Mouse (Mus musculus) lung, postnatal 36 days (tissue): ENCODE results near the gene Snx32.
"Not testable (repeated sequence)": the region's sequence is repeated elsewhere in the genome, so short reads cannot be mapped to it uniquely, and the experiment has no call there.

Source experiments
- DNase-seq: peaks from one replicate; pipeline ENCODE4 v3.0.0; 2022; ENCODE audit warnings: mixed read lengths

Gene Snx32

DNA sequence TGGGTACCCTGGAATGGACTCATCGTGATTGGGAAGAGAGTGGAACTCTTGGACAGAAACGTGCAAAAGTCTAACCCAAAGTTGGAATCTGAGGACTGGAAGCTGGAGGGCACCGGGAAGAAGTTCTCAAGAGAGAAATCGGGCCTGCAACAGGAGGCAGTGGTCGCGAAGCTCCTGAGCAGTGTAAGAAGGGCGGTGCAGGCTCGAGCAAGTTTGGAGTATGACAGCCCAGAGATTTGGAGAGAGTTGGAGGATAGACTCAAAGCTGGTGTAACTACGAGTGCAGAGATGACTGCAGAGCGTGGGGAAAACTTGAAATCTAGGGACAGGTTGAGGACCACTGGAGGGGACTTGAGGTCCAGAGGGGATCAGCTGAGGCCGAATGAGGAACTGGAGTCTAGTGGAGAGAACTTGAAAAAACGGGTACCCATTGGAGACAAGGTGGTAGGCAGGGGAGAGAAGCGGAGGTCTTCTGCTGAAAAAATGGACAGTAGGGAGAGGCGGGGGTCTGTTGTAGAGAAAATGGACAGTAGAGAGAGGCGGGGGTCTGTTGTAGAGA, 815 bp upstream of the Snx32 start:
- DNase-seq = no peak

DNA sequence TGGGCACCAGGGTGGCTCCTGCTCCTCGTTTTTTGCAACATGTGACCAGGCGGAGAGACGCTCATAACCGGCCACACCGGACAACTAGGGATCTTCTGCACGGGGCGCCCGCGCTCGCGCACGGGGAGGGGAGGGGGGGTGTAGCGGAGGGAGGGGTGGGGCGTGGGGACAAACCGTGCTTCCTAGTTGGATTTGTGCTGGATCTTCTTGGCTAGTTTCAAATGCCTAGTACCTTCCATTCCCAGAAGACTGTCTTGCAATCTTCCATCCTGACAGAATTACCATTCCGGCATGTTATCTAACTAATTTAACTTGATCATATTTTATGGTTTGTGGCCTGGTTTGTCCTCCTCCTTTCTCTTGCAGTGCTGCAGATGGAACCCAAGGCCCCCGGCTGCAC, 6.7 kb downstream of the Snx32 start, which contains the start of gene 1700020D05Rik:
1700020D05Rik (minus strand) TSS at position 101 of the 400 bp plus-strand sequence.
- DNase-seq = no peak

DNA sequence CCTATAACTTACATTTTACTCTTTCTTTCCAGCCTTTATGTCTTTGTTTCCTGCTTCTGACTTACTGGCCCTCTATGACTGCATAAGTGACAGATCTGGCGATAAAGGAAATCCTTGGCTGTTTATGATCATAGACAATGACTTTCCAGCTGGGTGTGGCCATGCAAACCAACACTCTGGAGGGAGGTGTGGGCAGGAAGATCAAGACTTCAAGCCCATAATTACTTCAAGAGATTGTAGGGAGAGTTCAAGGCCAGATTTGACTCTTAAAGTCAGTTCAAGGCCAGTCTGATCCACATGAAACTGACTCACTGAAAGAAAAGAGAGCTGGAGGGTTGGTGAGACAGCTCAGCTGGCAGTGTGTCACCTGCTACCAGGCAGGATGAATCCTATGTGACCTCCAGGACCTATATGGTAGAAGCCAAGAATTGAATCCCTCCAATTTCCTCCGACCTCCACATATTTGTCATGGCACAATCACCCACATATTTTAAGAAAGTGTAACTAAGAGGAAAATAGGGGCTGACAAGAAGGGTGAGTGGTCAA, 9.9 kb downstream of the Snx32 start:
- DNase-seq = no peak

DNA sequence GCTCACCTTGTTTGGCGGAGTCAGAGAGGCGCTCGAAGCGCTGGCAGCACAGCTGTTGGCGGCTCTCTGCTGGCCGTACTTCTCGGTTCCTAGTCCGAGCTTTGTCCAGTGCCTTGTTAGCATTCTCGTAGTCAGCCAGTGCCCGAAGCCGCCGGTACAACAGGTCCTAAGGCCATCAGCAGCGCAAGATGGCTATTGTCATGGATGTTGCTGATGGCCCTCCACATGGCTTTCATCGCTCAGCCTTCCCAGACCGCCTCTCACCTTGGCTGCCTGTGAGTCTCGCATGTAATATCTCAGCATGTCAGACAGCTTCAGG, 14.3 kb downstream of the Snx32 start:
- no peak for DNase-seq

DNA sequence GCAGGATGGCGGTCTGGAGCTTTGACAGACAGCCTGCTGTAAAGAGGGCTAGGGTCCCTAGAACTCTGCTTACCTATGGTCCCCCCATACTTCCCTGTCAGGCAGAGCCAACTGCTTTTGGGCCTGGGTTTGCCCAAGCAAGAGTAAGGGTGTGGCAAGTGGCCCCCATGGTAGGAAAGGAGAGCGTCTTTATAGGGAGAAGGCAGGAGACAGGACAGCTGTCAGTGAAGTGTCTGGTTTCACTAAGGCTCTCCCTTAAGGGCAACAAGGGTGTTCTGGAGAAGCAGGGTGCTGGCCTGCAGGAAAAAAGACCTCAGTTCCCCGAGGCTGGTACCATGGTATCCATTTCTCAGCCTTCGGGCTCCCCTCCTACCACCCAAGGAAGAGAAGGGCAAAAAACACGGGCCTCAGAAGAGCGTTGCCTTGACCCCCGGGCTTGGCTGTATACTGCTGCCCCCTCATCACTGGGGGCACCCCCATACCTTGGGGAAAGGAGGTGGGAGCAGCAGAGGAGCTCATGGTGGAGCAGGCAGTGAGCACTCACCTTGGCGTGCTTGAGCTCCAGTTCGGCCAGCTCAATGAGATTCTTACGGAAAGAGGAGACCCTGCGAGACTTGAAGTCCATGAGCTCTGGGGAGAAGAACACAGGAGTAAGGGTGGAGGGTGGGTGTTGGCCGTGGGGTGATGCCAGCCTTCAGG, 14.8 kb downstream of the Snx32 start:
- DNase-seq = no peak

DNA sequence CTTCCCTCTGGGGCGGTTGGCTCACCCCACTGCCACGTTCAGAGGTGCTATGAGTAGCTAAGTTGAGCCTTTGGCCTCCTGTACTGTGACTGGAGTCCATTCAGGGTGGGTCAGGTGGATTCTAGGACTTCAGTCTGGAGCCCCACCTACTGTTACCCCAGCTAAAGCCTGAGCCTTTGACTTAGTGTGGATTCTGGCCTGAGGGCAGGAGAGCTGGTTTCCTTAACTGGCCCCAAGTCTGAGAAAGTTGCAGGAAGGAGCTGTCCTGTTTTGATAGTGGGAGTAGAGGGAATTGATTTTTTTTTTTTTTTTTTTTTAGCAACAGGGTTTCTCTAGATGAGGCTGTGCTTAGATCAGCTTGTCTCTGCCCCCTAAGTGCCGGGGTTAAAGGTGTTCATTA, 16.0 kb downstream of the Snx32 start:
- DNase-seq = no peak

DNA sequence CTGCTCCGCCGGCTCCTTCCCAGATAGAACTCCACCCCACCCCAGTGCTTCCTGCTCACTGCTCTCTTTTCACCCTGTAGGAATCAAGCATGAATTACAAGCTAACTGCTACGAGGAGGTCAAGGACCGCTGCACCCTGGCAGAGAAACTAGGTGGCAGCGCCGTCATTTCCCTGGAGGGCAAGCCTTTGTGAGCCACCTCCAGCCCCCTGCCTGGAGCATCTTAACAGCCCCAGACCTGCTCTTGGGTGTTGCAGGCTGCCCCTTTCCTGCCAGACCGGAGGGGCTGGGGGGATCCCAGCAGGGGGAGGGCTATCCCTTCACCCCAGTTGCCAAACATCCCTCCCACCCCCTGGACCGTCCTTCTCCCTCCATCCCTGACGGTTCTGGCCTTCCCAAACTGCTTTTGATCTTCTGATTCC, 17.0 kb downstream of the Snx32 start:
- DNase-seq = not testable (repeated sequence)

DNA sequence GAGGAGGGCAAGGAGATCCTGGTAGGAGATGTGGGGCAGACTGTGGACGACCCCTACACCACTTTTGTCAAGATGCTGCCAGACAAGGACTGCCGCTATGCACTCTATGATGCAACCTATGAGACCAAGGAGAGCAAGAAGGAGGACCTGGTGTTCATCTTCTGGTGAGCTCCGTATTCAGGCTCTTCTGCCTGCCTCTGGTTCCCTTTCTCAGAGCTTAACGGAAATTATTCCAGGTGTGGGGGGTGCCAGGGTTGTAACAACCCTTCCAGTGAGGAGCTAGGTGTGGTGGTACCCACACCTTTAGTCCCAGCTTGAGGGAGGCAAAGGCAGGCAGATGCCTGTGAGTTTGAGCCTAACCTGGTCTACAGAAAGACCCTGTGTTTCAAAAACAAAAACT, 17.7 kb downstream of the Snx32 start:
- DNase-seq = no peak

DNA sequence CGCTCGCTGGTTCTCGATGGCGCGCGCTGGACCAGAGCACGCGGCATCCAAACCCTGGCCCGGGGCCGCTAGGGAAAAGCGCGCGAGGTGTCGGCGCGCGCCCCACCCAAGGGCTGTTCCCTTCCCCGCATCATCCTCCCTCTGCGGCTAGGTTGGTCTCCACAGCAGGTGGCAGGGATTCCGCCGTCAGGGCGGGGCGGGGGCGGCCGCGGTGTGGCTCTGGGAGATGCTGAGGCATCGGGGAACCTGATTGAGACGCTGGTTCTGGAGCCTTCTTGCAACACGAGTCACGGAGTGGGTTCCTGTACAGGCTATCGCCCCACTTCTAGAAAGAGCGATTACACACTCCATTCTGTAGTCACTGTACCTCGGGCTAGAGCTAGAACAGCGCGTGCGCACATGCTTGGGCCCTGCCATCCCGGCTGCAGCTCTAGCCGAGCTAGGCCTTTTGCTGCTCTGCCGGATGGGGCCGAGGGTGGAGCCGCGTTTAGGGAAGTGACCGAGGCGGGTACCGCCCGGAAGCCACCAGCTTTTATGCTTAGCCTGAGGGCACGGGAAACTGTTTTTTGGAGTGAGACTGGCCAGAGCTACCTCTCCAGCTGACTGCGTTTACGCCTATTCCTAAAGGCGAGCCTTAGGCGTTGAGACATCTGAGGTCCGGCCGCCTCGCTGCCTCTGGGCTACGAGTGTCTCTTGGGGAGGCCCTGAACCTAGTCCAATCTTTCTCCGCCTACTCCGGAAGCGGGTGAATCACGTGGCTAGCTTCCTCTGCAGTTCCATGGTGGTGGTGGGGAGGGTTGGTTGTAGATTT, 19.2 kb downstream of the Snx32 start:
- peak; percentile 92 for DNase-seq

DNA sequence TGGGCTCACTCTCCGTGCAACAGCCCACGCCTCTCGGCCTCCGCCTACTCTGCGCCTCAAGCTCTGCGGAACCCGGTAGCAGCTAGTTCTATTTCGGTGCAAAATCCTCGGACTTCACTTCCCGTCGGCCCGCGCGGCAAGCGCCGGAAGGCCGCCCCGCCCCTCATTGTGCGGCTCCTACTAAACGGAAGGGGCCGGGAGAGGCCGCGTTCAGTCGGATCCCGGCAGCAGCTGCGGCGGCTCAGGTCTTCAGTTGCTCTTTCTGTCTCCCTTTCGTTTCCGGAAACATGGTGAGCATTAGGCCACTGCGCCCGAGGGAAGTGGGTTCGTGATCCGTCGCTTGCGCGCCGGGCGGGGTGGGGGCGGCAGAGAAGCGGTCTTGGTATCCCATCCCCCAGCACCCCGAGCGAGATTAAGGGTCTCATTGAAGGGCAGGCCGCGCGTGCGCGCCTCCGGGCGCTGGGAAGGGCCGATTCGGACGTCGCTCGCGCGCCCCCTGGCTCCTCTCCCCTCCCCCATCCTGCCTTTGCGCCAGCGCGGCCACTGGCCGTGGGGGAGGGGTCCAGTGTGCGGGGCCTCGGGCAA, 19.9 kb downstream of the Snx32 start, which contains the start of gene Cfl1:
Cfl1 (plus strand) TSS at position 143 of the 585 bp plus-strand sequence.
- DNase-seq = peak; percentile 97

DNA sequence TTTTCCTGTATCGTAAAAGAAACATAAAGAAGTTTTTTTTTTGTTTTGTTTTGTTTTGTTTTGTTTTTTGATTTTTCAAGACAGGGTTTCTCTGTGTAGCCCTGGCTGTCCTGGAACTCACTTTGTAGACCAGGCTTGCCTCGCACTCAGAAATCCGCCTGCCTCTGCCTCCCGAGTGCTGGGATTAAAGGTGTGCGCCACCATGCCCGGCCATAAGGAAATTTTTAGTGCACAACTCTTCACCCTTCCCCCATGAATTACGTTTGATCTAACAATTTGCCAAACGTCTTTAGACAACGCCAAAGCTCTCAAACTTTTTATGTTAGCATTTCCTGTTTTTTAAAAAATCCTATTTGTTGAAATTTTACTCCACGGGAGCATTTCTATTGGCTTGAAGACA, 20.6 kb downstream of the Snx32 start:
- DNase-seq = not testable (repeated sequence)

DNA sequence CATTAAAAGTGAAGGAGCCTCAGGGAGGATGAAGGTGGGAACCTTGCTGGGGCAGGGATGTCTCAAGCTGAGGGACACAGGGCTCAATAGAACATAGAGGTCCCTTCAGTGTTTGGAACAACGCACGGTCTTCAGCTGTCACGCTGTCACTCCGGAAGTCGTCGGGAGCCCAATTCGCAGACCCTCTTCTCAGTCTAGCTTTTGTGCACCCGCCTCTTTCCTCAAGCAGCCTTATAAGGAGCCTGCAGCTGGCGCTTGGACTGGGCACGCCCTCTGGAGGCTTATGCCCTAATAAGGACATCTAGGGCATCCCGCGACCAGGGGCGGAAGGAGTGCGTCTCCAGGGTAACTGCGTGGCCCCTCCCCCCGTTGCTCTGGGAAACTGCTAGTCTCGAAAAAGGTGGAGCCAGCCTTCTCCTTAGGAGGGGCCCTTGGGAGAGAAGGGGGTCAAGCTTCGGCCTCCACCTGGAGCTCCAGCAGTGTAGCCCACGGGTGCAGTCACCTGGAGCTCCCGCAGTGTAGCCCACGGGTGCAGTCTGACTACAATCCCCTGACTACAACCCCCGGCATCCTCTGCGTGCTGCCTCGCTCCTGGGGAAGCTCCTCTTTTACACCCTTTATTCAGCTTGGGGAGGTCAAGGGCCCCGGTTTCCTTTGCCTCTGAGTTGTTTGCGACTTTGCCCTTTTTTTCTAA, 21.3 kb downstream of the Snx32 start:
- DNase-seq = peak; percentile 99

DNA sequence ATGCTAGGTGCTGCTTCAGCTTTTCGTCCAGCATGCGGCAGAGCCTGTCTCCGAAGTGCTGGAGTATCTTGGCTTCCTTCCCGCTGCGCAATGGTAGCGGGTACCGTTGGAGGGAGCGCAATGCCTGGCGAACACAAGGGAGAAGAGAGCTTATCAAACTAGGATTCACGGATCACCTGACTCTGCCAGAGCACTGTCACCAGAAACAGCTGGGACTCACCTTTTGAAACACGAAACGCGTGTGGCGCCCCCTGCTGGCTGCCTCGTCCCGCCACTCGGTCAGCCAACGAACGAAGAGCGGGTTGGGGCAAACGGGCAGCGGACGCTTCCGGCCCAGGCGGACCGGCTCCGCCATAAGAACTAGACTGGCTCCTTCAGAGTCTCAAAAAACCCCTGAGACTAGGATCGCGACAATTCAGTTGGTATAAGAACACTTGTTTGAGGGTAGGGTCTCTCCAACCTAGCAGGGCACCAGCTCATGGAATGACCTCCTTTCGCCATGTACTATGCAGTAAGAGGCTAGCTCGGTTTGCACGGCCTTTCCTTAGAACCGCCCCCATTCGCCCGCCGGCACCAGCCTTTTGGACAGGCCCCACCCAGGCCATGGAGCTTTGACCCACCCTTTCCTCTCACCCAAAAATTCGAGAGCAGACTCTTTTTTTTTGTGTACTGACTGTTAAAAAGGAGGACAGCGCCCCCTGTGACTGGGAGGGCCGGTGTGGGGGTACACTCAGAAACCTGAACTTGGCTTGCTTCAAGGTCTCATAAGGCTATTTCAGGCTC, 22.4 kb downstream of the Snx32 start, which contains the start of gene Mus81:
Mus81 (minus strand) TSS at position 635 of the 783 bp plus-strand sequence.
- DNase-seq = peak; percentile 98

DNA sequence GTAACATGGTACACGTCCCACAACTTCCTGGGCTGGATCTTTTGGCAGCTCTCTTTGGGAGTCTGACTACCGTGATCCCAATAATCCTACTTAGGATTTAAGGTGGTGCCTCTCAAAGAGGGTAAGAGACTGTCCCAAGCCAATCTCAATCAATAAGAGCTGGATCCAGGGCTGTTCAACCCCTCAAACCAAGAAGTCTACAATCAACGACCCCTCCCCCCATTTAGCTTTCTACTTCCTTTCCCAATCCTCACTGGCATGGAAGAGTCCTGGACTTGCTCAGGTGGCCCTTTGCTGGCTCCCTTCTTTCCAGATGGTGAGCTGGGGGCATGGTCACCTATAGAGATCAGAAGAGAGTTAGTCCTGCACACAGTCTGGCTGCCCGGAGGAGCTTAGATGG, 23.6 kb downstream of the Snx32 start:
- no peak for DNase-seq

DNA sequence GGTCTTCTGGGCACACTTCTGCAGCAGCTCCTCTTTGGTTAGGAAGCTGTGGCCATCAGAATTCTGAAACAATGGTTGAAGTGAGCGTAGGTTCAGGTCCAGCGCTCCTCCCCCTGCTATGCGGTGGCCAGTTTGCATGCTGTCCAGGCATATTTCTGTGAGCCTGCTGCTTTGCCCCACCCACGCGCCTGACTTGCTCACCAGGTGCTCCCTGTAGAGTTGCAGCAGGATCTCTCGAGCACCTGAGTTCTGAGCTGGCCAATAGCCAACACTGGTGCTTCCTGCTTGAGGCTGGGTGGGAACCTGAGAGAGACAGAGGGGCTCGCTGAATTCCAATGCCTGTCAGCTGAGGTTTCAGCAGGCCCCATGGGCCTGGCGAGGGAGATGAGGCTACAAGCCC, 24.1 kb downstream of the Snx32 start:
- peak; percentile 73 for DNase-seq

DNA sequence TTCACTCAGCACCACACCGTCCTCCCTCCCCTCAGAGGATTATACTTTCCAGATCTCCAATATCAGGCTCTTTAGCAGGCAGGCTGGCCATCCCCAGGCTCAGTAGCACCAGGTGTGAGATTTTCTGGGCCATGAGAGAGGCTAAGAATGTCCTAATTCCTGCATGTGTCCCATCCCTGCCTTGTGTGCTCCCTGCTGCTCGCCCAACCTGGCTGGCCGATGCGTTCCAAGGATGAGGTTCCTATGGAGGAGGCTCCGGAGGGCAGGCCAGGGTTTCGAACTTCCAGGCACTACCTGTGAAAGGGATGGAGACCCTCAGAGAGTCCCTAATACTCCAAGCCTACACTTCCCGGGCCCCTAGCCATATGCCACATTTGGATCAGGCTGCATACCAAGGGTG, 24.5 kb downstream of the Snx32 start:
- DNase-seq = no peak

DNA sequence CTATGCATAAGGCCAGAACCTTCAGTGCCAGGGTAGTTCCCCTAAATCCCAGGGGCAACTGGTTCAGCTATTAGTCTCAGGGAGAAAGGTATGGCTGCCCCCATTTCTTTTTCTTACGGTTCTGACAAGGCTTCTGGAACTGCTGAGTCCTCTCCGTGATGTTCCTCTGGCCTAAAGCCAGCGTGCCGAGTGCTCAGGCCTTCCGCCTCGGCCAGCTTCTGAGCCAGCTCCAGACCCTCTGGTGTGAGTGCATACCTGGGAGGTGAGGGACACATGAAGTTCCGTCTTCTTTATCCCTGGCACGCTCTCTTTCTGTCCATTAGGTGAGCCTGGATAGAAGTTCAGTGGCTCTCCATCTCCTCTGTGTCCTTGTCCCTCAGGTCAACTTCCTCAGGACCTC, 25.0 kb downstream of the Snx32 start:
- DNase-seq = no peak

DNA sequence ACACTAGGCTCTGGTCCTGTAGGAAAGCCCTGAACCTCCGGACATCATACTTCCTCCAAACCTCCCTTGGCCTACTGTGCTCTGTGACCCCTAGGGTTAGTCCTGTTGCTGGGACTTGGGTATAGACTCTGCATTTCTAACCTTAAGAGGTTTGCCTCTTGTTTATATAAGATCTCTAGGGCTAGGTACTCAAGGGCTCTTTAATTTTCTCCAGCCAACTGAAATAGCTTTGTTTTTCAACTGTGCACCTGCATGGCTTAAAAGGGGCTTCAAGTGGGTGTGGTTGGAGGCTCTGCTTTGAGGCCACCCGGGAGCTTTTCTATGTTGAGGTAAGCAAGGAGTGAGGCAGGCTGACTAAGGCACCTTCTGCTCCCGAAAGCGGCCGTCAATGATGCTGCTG, 25.8 kb downstream of the Snx32 start:
- peak; percentile 30 for DNase-seq

DNA sequence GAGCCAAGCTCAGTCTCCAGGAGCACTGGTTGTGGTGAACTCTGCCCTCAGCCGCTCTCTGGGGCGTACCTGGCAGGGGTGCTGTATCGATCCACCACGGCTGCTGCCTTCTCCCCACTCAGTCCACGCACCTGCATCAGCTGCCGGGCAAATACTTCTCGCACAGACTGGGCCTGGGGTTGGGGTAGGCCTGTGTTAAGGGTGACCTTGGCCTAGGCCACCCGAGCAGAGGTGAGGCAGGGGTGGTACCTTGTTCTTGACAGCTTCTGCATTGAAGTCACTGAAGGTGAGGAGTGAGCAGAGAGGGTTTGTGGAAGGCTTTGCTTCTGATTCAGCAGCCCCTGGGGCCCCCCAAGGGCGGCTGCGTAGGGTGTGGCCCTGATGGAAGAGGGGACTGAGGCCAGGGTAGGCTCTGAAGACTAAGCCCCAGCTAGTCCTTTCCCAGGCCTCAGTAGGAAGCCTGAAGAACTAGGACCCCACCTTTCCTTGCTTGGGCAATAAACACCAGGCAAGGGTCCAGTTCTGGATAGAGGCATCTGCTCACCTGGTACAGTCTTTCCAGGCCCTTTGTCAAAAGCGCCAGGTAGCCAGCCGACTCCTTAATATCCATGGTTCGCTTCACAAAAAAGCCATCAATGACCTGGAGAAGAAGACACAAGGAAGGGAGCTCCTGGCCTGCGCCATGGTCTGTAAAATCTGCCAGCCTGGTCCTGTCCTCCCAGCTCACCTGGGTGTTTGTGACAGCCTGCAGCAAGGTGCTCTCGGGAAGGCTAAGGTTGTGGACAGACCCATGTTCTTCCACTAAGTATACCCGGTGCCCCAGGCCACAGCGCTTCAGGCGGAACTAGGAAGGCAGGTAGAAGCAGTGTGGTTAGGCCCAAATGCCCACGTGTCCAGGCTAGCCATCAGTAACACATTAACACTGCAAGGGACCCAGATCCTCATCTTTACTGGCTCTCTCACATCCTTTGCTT, 26.7 kb downstream of the Snx32 start:
- no peak for DNase-seq

DNA sequence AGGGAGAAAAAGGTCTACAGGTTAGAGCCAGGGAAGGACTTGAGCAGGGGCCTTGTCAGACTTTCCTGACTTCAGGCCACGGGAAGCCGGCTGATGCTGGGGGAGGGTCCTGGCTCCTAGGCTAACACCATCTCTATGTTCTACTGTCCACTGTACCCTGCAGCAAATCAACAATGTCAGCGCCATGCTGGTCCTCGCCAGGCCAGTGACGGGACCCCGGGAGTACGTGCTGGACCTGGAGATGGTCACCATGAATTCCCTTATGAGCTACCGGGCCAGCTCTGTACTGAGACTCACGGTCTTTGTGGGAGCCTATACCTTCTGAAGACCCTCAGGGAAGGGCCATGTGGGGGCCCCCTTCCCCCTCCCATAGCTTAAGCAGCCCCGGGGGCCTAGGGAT, 28.9 kb downstream of the Snx32 start:
- DNase-seq = no peak

DNA sequence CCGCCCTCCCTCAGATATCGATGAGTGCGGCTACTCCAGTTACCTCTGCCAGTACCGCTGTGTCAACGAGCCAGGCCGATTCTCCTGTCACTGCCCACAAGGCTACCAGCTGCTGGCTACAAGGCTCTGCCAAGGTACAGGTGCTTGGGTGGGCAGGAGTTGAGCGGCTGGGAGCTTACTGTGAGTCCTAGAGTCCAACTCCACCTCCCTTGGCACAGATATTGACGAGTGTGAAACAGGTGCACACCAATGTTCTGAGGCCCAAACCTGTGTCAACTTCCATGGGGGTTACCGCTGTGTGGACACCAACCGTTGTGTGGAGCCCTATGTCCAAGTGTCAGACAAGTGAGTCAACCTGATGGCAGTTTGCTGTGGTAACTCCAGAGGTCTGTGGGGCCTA, 30.3 kb downstream of the Snx32 start:
- DNase-seq = no peak
